Mouse (Mus musculus): ENCODE measurements around the gene Tex14. TPM values are rescaled to one million over a fixed set of nuclear protein-coding genes. Genes with fewer than 3 reads are reported as not detected.

Gene Tex14
- polyA plus RNA-seq, 1 experiment from 2014 or later: not detected

GRCm38 (mm10) chr11:87581933-87582710 is 177.3 kb downstream of the Tex14 start:
- DNase-seq (ENCODE audit: low spot score): no peak
- peaks cover 8% of the 10 kb centered on the region; the same call in 1 of the 2 replicates for H3K4me1 ChIP-seq (replicated peaks; ENCODE audit: control insufficient read depth, insufficient read depth, low read length)
- H3K27me3 ChIP-seq (ENCODE audit: control insufficient read depth, insufficient read depth, low read length): peaks cover 2% of the 10 kb centered on the region; the same call in 1 of the 2 replicates
- no peak overlapping the region for H3K4me3 ChIP-seq (ENCODE audit: low read depth, low read length)
- H3K9me3 ChIP-seq (ENCODE audit: control insufficient read depth, low read length): no peaks in the 10 kb centered on the region
- H3K27ac ChIP-seq (ENCODE audit: low read depth, low read length): no peak overlapping the region
- WGBS: 85% methylated on average over 8 of the region's 8 CpGs
- ATAC-seq (ENCODE audit: low FRiP score): no peak
- no peak overlapping the region for H3K4me2 ChIP-seq (replicated peaks; ENCODE audit: low read depth, low read length)
- no peaks in the 10 kb centered on the region for H3K36me3 ChIP-seq (ENCODE audit: control insufficient read depth, insufficient read depth, low read length)
- no peak overlapping the region for H3K9ac ChIP-seq (ENCODE audit: low read depth, low read length)

GRCm38 (mm10) chr11:87583291-87584034 is 178.6 kb downstream of the Tex14 start:
- peaks cover 3% of the 10 kb centered on the region; the same call in 1 of the 2 replicates for H3K4me1 ChIP-seq (replicated peaks; ENCODE audit: control insufficient read depth, insufficient read depth, low read length)
- H3K36me3 ChIP-seq (ENCODE audit: control insufficient read depth, insufficient read depth, low read length): no peaks in the 10 kb centered on the region
- ATAC-seq (ENCODE audit: low FRiP score): no peak
- WGBS: 83% methylated on average over 6 of the region's 6 CpGs
- H3K9me3 ChIP-seq (ENCODE audit: control insufficient read depth, low read length): no peaks in the 10 kb centered on the region
- H3K4me3 ChIP-seq (ENCODE audit: low read depth, low read length): no peak overlapping the region
- H3K9ac ChIP-seq (ENCODE audit: low read depth, low read length): no peak overlapping the region
- DNase-seq (ENCODE audit: low spot score): no peak
- no peak overlapping the region for H3K27ac ChIP-seq (ENCODE audit: low read depth, low read length)
- H3K27me3 ChIP-seq (ENCODE audit: control insufficient read depth, insufficient read depth, low read length): no peaks in the 10 kb centered on the region
- no peak overlapping the region for H3K4me2 ChIP-seq (replicated peaks; ENCODE audit: low read depth, low read length)

DNA sequence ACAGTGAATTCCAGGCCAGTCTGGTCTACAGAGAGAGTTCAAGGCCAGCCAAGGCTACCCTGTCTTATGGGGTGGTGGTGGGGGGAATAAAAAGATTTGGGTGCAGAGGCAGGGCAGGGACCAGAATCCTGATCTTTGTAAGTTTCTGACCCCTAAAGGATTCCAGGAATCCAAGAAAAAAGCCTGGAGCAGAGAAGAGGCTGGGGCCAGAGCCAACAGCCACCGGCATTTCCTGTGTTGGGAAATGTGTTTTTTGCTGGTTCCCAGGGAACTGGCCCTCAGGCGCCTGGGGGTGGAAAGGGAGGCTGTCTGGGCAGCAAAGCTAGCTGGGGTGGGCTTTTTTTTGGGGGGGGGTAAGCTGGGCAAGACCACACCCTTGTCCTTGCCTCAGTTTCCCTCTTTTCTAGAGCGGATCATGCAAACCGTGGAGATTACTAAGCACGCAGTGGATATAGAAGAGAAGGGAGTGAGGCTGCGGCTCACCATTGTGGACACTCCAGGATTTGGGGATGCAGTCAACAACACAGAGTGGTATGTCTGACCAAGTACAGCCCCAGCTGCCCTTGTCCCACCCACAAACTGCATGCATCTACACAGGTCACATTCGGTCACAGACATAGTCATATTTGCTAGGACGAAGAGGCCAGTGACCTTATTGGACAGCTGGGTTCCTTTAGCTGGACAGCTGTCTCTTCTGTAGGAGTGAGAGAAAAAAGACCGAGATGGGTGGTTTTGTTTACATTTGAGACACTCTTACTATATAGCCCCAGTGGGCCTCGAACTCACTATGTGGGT is 180.0 kb downstream of the Tex14 start:
- 90% methylated on average over 10 of the region's 10 CpGs for WGBS
- Histone ChIP-seq H3K9me3 (ENCODE audit: control insufficient read depth, low read length) (no peaks in the 10 kb centered on the region), H3K4me1 (replicated peaks; ENCODE audit: control insufficient read depth, insufficient read depth, low read length) (no peaks in the 10 kb centered on the region), H3K4me2 (replicated peaks; ENCODE audit: low read depth, low read length) (no peak overlapping the region), H3K4me3 (ENCODE audit: low read depth, low read length) (no peak overlapping the region), H3K36me3 (ENCODE audit: control insufficient read depth, insufficient read depth, low read length) (no peaks in the 10 kb centered on the region), H3K27ac (ENCODE audit: low read depth, low read length) (no peak overlapping the region), H3K9ac (ENCODE audit: low read depth, low read length) (no peak overlapping the region), H3K27me3 (ENCODE audit: control insufficient read depth, insufficient read depth, low read length) (no peaks in the 10 kb centered on the region)
- DNase-seq (ENCODE audit: low spot score) (no peak), ATAC-seq (ENCODE audit: low FRiP score) (no peak)

- DNase-seq (ENCODE audit: low spot score): no peak
- Histone ChIP-seq H3K4me3 (ENCODE audit: low read depth, low read length) (no peak overlapping the region), H3K9ac (ENCODE audit: low read depth, low read length) (no peak overlapping the region), H3K4me2 (replicated peaks; ENCODE audit: low read depth, low read length) (no peak overlapping the region), H3K4me1 (replicated peaks; ENCODE audit: control insufficient read depth, insufficient read depth, low read length) (no peaks in the 10 kb centered on the region), H3K27ac (ENCODE audit: low read depth, low read length) (no peak overlapping the region), H3K36me3 (ENCODE audit: control insufficient read depth, insufficient read depth, low read length) (no peaks in the 10 kb centered on the region), H3K9me3 (ENCODE audit: control insufficient read depth, low read length) (no peaks in the 10 kb centered on the region), H3K27me3 (ENCODE audit: control insufficient read depth, insufficient read depth, low read length) (no peaks in the 10 kb centered on the region)
- 93% methylated on average over 5 of the region's 5 CpGs for WGBS
- no peak for ATAC-seq (ENCODE audit: low FRiP score)
These were observed 182.5 kb downstream of the Tex14 start for GRCm38 (mm10) chr11:87587211-87587874.

DNA sequence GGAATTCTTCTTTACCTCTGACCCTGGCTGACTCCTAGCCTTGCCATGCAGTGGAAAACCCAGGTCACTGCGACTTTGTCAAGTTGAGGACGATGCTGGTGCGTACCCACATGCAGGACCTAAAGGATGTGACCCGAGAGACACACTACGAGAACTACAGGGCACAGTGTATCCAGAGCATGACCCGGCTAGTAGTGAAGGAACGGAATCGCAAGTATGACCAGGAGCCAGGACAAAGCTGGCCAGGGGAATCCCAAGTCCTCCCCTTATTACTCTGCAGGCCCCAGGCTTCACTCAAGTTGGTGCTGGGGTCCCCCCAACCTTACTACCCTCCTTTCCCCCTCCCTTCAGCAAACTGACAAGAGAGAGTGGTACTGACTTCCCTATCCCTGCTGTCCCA is 184.7 kb downstream of the Tex14 start:
- Histone ChIP-seq H3K36me3 (ENCODE audit: control insufficient read depth, insufficient read depth, low read length) (no peaks in the 10 kb centered on the region), H3K9ac (ENCODE audit: low read depth, low read length) (no peak overlapping the region), H3K9me3 (ENCODE audit: control insufficient read depth, low read length) (no peaks in the 10 kb centered on the region), H3K4me3 (ENCODE audit: low read depth, low read length) (no peak overlapping the region), H3K4me2 (replicated peaks; ENCODE audit: low read depth, low read length) (no peak overlapping the region), H3K27ac (ENCODE audit: low read depth, low read length) (no peak overlapping the region), H3K27me3 (ENCODE audit: control insufficient read depth, insufficient read depth, low read length) (no peaks in the 10 kb centered on the region), H3K4me1 (replicated peaks; ENCODE audit: control insufficient read depth, insufficient read depth, low read length) (peaks cover 8% of the 10 kb centered on the region; the same call in 1 of the 2 replicates)
- DNase-seq (ENCODE audit: low spot score) (no peak), ATAC-seq (ENCODE audit: low FRiP score) (no peak)
- 91% methylated on average over 8 of the region's 8 CpGs for WGBS

DNA sequence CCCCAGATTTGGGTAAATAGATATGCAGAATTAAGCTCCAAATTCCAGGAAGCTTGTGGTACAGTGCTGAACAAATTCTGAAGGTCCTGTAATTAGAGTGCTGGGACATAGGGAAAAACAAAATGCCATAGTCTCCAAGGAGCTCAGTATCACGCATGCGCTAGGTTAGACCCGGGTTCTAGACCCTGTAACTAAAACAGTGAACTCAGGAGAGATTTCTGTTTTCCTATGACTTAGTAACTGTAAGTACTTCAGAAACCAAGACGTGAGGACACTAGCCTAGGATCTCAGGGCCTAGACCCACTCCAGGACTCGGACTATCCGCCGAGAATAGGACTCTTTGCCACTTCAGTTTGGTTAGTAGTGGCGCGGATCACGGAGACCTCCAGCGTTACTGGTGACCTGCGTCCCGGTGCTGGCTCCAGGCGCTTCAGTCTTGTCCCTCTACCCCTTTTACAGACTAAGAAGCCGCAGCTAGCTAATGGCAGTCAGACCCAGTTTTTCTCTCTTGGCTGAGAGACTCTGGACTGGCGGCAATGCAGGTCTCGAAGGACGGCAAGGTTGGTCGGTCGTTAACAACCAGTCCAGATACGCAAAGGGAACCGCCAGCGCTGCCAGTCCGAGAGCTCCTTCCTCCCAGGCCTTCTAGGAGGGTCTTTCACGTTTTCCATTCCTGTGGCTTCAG is 186.1 kb downstream of the Tex14 start:
- H3K36me3 ChIP-seq (ENCODE audit: control insufficient read depth, insufficient read depth, low read length): no peaks in the 10 kb centered on the region
- peak overlapping the region; percentile 55 for H3K4me3 ChIP-seq (ENCODE audit: low read depth, low read length)
- ATAC-seq (ENCODE audit: low FRiP score) (no peak), DNase-seq (ENCODE audit: low spot score) (peak; percentile 50)
- H3K4me2 ChIP-seq (replicated peaks; ENCODE audit: low read depth, low read length): peak overlapping the region; percentile 56
- no peaks in the 10 kb centered on the region for H3K27me3 ChIP-seq (ENCODE audit: control insufficient read depth, insufficient read depth, low read length)
- H3K27ac ChIP-seq (ENCODE audit: low read depth, low read length): peak overlapping the region; percentile 70
- no peaks in the 10 kb centered on the region for H3K9me3 ChIP-seq (ENCODE audit: control insufficient read depth, low read length)
- WGBS: 3% methylated on average over 25 of the region's 25 CpGs
- peak overlapping the region; percentile 63 for H3K9ac ChIP-seq (ENCODE audit: low read depth, low read length)
- H3K4me1 ChIP-seq (replicated peaks; ENCODE audit: control insufficient read depth, insufficient read depth, low read length): peaks cover 8% of the 10 kb centered on the region

GRCm38 (mm10) chr11:87591526-87592353 is 186.9 kb downstream of the Tex14 start, which contains the start of gene Mtmr4:
TSS of gene Mtmr4 (plus strand) at chr11:87592162.
- peak; percentile 98 for ATAC-seq (ENCODE audit: low FRiP score)
- Histone ChIP-seq H3K4me2 (replicated peaks; ENCODE audit: low read depth, low read length) (peak within 1 kb of the TSS; percentile 56), H3K9ac (ENCODE audit: low read depth, low read length) (peak within 1 kb of the TSS; percentile 69), H3K4me1 (replicated peaks; ENCODE audit: control insufficient read depth, insufficient read depth, low read length) (peaks cover 8% of the 10 kb centered on the region), H3K9me3 (ENCODE audit: control insufficient read depth, low read length) (no peaks in the 10 kb centered on the region), H3K27me3 (ENCODE audit: control insufficient read depth, insufficient read depth, low read length) (no peaks in the 10 kb centered on the region), H3K36me3 (ENCODE audit: control insufficient read depth, insufficient read depth, low read length) (no peaks in the 10 kb centered on the region), H3K4me3 (ENCODE audit: low read depth, low read length) (peak within 1 kb of the TSS; percentile 71), H3K27ac (ENCODE audit: low read depth, low read length) (peak within 1 kb of the TSS; percentile 74)
- peak; percentile 96 for DNase-seq (ENCODE audit: low spot score)
- under 1% methylated on average over 56 of the region's 61 CpGs for WGBS

All from hindbrain, embryonic 11.5 days (tissue).